Comparison of ENCODE assay signal across 10 mouse cellular contexts in genomic region chr6:114878841-114879520, GRCm38 (mm10).
A peak's percentile ranks its signal among the peaks of the same experiment; 100 is the strongest.
DNase-seq lines count a peak whose midpoint lies in the region; ATAC-seq and TF ChIP-seq lines count a peak whose summit lies in the region.
"Had no signal": no experiment of that assay in that cellular context is flagged by ENCODE, and none has a peak within 500 bp of the region (broad histone marks: within the 10 kb centered on the region; RNA-seq: fewer than 3 reads in every experiment).

No protein-coding gene starts in this region.

- no peak overlapping the region for H3K9ac ChIP-seq in forebrain, embryonic 14.5 days (ENCODE audit: low read length)
- H3K9ac ChIP-seq in forebrain, embryonic 16.5 days (replicated peaks; ENCODE audit: low read depth, low read length), result no peak overlapping the region
- H3K9ac ChIP-seq in midbrain, embryonic 11.5 days (ENCODE audit: low read length), result no peak overlapping the region

- no peaks in the 10 kb centered on the region for H3K9me3 ChIP-seq in forebrain, embryonic 14.5 days (replicated peaks; ENCODE audit: control insufficient read depth, low read length)
- H3K9me3 ChIP-seq in forebrain, embryonic 16.5 days (ENCODE audit: control insufficient read depth, low read length), result no peaks in the 10 kb centered on the region
- no peaks in the 10 kb centered on the region for H3K9me3 ChIP-seq in midbrain, embryonic 10.5 days (replicated peaks)
- H3K9me3 ChIP-seq in midbrain, embryonic 11.5 days (ENCODE audit: control insufficient read depth, low read length), result no peaks in the 10 kb centered on the region

- ATAC-seq in forebrain, embryonic 14.5 days, result no peak
- ATAC-seq in forebrain, embryonic 16.5 days, result no peak
- ATAC-seq in midbrain, embryonic 11.5 days (ENCODE audit: low FRiP score), result no peak
- ATAC-seq in inflammation-experienced regulatory T-cells, adult 6 months, result no peak

- no peak overlapping the region for H3K4me3 ChIP-seq in forebrain, embryonic 14.5 days (ENCODE audit: low read depth, low read length)
- H3K4me3 ChIP-seq in forebrain, embryonic 16.5 days (replicated peaks; ENCODE audit: low read length), result no peak overlapping the region
- no peak overlapping the region for H3K4me3 ChIP-seq in midbrain, embryonic 10.5 days
- no peak overlapping the region for H3K4me3 ChIP-seq in midbrain, embryonic 11.5 days (ENCODE audit: low read depth, low read length)
- H3K4me3 ChIP-seq in olfactory bulb, adult 2 months (ENCODE audit: insufficient read depth, low read depth, low read length), result no peak overlapping the region

- H3K4me2 ChIP-seq in forebrain, embryonic 14.5 days (ENCODE audit: low read length), result no peak overlapping the region
- H3K4me2 ChIP-seq in forebrain, embryonic 16.5 days (ENCODE audit: low read length), result no peak overlapping the region
- no peak overlapping the region for H3K4me2 ChIP-seq in midbrain, embryonic 11.5 days

- DNase-seq in forebrain, embryonic 14.5 days (ENCODE audit: low spot score), result peak; percentile 43
- no peak for DNase-seq in midbrain, embryonic 10.5 days (ENCODE audit: low spot score)
- DNase-seq in midbrain, embryonic 11.5 days (ENCODE audit: low spot score, missing footprints), result no peak
- DNase-seq in kidney, adult 18-20 months, result peak; percentile 89
- no peak for DNase-seq in testis, postnatal 10 days (ENCODE audit: low spot score)
- DNase-seq: right cerebral cortex, adult 18-20 months had no signal

- H3K27ac ChIP-seq in forebrain, embryonic 14.5 days (ENCODE audit: low read depth, low read length), result 0 out of 2 replicates have a peak overlapping the region, but pooled peaks have one; percentile 9
- no peak overlapping the region for H3K27ac ChIP-seq in forebrain, embryonic 16.5 days (ENCODE audit: low read length)
- H3K27ac ChIP-seq in midbrain, embryonic 10.5 days (replicated peaks), result peak overlapping the region; percentile 96
- H3K27ac ChIP-seq in midbrain, embryonic 11.5 days (ENCODE audit: low read depth, low read length), result no peak overlapping the region
- H3K27ac ChIP-seq in olfactory bulb, adult 2 months (ENCODE audit: insufficient read depth, low read depth, low read length), result peak overlapping the region; percentile 23
- H3K27ac ChIP-seq: macrophage had no signal

- peaks cover 88% of the 10 kb centered on the region for H3K4me1 ChIP-seq in forebrain, embryonic 14.5 days (ENCODE audit: control insufficient read depth, insufficient read depth, low read length)
- H3K4me1 ChIP-seq in forebrain, embryonic 16.5 days (replicated peaks; ENCODE audit: control insufficient read depth, insufficient read depth, low read length), result peaks cover 87% of the 10 kb centered on the region
- H3K4me1 ChIP-seq in midbrain, embryonic 10.5 days, result peaks cover 99% of the 10 kb centered on the region
- peaks cover 73% of the 10 kb centered on the region for H3K4me1 ChIP-seq in midbrain, embryonic 11.5 days (ENCODE audit: control insufficient read depth, insufficient read depth, low read length)
- H3K4me1 ChIP-seq in olfactory bulb, adult 2 months (ENCODE audit: control insufficient read depth, insufficient read depth, low read length), result peaks cover 67% of the 10 kb centered on the region

- TF ChIP-seq POLR2A in olfactory bulb, adult 2 months (IDR thresholded peaks at IDR 0.05; ENCODE audit: insufficient read depth, low read depth, low read length), result no peak

- no peaks in the 10 kb centered on the region for H3K36me3 ChIP-seq in forebrain, embryonic 14.5 days (ENCODE audit: control insufficient read depth, insufficient read depth, low read length)
- H3K36me3 ChIP-seq in forebrain, embryonic 16.5 days (ENCODE audit: control insufficient read depth, insufficient read depth), result no peaks in the 10 kb centered on the region
- H3K36me3 ChIP-seq in midbrain, embryonic 10.5 days, result peaks cover 4% of the 10 kb centered on the region
- H3K36me3 ChIP-seq in midbrain, embryonic 11.5 days (ENCODE audit: control insufficient read depth, insufficient read depth, low read length), result no peaks in the 10 kb centered on the region

- TF ChIP-seq CTCF in olfactory bulb, adult 2 months (IDR thresholded peaks at IDR 0.05; ENCODE audit: insufficient read depth, low read depth, low read length), result no peak

- H3K27me3 ChIP-seq in forebrain, embryonic 14.5 days (replicated peaks; ENCODE audit: control insufficient read depth, insufficient read depth, low read length), result no peaks in the 10 kb centered on the region
- no peaks in the 10 kb centered on the region for H3K27me3 ChIP-seq in forebrain, embryonic 16.5 days (replicated peaks; ENCODE audit: control insufficient read depth, insufficient read depth, low read length)
- no peaks in the 10 kb centered on the region for H3K27me3 ChIP-seq in midbrain, embryonic 10.5 days (ENCODE audit: low read depth, poor library complexity, severe bottlenecking)
- no peaks in the 10 kb centered on the region for H3K27me3 ChIP-seq in midbrain, embryonic 11.5 days (ENCODE audit: control insufficient read depth, insufficient read depth, low read length)

- 73% methylated on average over 19 of the region's 19 CpGs for WGBS in forebrain, embryonic 14.5 days
- WGBS in forebrain, embryonic 16.5 days, result 70% methylated on average over 19 of the region's 19 CpGs
- 89% methylated on average over 19 of the region's 19 CpGs for WGBS in midbrain, embryonic 10.5 days
- WGBS in midbrain, embryonic 11.5 days, result 88% methylated on average over 19 of the region's 19 CpGs
- 65% methylated on average over 19 of the region's 19 CpGs for WGBS in olfactory bulb, adult 2 months

Comparison
In these comparisons a context has a peak if more than half of its experiments do, and no peak if none do; other contexts are left out.
1. H3K27ac ChIP-seq: peak in forebrain, embryonic 14.5 days (single experiment), midbrain, embryonic 10.5 days (single experiment) and olfactory bulb, adult 2 months (single experiment); none in forebrain, embryonic 16.5 days (single experiment) and midbrain, embryonic 11.5 days (single experiment).
2. DNase-seq: peak in forebrain, embryonic 14.5 days (single experiment) and kidney, adult 18-20 months (single experiment); none in midbrain, embryonic 10.5 days (single experiment), midbrain, embryonic 11.5 days (single experiment) and testis, postnatal 10 days (single experiment).